Comparison of ENCODE assay signal across 1 mouse cellular context in genomic region chr3:105991653-105992283, GRCm38 (mm10).
A peak's percentile ranks its signal among the peaks of the same experiment; 100 is the strongest.
TF ChIP-seq lines count a peak whose summit lies in the region.

No protein-coding gene starts in this region.

TF ChIP-seq in CH12.LX, 34 proteins besides CTCF, POLR2A, EP300 and RAD21:
- TF ChIP-seq ETS1 (conservative IDR thresholded peaks at IDR 0.05; ENCODE audit: low read depth, low read length) (no peak), SMC3 (IDR thresholded peaks at IDR 0.05; ENCODE audit: low read depth, low read length) (peak; percentile 82), ZC3H11A (IDR thresholded peaks at IDR 0.05; ENCODE audit: low read depth, low read length) (peak; percentile 59), JUND (conservative IDR thresholded peaks at IDR 0.05; ENCODE audit: low read depth, low read length) (peak; percentile 30; the same call in 1 of the 2 replicates), ZKSCAN1 (IDR thresholded peaks at IDR 0.05; ENCODE audit: borderline replicate concordance, low read depth, low read length) (no peak), IRF4 (IDR thresholded peaks at IDR 0.05; ENCODE audit: low read depth, low read length) (peak; percentile 30; the same call in 1 of the 2 replicates)
